Mouse (Mus musculus) retina, postnatal 7 days (tissue): ENCODE measurements around the gene Mrgpra2b.
"Not testable (repeated sequence)": the region's sequence is repeated elsewhere in the genome, so short reads cannot be mapped to it uniquely, and the experiment has no call there.

ENCODE experiments used
- DNase-seq: peaks from one replicate; pipeline ENCODE4 v3.0.0-alpha.2; 2012; ENCODE audit warnings: low read depth, low spot score

Gene Mrgpra2b

DNA sequence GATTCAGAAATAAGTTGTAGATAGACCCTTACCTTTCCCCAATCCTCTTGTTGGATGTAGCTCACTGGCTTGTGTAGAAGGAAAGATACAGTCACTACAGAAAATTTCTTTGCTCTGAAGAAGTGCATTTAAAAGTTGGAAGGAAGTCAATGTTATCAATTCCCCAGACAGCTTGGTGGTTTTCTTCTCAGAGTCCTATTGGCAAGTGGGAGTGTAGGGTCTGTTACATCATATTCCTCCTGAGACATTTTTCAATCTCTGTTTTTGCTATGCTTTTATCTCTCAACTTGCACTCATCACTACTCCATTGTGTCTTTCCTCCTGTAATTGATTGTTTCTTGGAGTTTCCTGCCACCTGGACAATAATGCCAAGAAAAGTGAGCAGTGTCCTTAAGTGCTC is at the start of gene Mrgpra2b:
TSS of gene Mrgpra2b (minus strand) at position 101 of the 400 bp plus-strand sequence.
- no peak for DNase-seq

DNA sequence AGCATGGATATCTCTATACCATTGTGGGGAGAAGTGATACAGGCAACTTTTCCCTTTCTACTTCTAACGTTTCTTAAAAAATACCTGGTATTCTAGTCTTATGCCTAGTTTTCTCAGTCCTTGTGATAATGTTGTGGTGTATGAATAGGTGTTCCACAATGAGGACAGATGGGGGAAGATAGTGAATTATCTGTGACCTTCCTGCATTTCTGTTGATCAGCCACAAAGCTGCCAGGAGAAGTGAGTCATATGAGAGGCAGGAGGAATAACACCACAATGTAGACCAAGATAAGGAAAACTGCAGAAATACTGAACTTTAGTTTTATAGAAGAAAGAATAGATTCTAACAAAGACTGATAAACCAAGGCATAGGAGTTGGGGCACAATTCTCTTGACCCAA is 12.3 kb downstream of the Mrgpra2b start:
- no peak for DNase-seq

- DNase-seq, result no peak
Measured at GRCm38 (mm10) chr7:47515050-47515449, 13.6 kb downstream of the Mrgpra2b start.

DNA sequence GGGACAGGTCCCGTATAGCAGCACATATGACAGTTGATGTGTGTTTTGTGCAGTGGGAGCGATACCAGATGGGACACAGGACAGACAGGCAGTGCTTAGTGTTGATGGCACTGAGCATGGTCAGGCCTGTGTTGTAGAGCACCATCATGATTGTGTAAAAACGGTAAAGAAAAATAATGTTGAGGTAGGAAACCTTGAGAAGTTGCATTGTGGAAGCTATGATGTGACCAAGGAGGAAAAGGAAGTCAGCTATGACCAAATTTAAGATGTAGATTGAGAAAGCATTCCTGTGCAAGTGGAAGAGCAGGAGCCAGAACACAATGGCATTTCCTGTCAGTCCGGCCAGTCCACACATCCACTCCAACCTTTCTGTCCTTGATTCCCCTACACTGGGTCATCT is 25.7 kb downstream of the Mrgpra2b start:
- DNase-seq, result no peak

DNA sequence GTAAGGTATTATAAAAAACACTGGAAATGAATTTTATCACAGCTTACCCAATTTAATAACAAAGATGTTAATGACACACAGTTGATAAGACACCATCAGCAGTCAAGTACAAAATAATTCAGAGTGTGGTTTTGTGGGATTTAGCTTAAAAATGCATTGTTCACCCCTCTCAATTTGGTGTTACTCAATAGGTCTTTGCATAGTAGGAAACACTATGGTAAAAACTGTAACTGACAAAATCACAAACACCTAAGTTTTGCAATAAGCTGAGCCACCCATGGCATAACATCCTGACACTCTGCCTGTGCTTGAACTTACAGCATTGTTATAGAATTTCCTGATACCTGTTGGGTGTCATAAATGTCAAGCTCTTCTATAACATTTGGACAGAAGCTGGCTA is 37.4 kb downstream of the Mrgpra2b start:
- DNase-seq, result not testable (repeated sequence)

DNA sequence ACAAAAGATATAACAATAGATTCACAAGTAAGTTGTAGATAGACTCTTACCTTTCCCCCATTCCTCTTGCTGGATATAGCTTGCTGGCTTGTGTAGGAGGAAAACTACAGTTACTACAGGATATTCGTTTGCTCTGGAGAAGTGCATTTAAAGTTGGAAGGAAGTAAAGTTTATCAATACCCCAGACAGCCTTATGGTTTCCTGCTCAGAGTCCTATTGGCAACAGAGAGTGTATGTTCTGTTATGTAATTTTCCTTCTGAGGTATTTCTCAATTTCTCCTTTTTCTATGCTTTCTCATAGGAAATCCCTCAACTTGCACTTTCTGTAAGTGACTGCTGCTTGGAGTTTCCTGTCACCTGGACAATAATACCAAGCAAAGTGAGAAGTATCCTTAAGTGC is 39.2 kb downstream of the Mrgpra2b start:
- not testable (repeated sequence) for DNase-seq

DNA sequence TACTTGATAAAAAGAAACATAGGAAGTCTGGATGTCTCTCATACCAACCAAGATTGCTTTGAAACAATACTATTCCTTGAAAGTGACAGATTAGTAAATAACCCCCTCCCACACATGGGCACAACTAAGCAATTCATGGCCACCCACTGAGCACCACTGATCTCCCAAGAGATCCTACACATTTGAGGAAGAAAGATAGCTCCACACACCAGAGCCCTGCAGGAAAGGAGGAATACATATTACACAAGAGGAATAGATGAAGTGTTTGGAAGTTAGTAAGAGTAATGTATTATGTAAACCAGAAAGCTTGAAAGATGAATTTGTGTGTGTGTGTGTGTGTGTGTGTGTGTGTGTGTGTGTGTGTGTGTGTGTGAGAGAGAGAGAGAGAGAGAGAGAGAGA is 45.5 kb downstream of the Mrgpra2b start:
- DNase-seq, result not testable (repeated sequence)

DNA sequence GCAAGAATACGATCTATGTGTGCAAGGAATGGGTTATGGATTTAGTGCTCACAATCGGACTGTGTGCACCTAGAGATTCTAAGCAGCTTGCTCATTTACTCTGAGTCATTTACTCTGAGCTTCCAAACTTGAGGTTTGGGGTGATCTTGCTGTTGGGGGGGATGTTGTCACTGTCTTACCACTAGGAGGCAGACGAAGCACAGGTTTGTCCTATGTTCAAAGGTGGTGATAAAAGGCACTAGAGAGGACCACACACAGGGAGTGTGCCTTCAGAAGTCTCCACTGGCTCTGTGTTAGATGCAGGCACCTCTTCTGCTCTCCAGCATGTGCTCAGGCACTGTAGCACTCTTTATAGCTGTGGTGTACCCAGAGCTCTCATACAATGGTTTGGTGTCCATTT is 54.8 kb downstream of the Mrgpra2b start:
- not testable (repeated sequence) for DNase-seq

- not testable (repeated sequence) for DNase-seq
Measured at GRCm38 (mm10) chr7:47465278-47465981, 63.2 kb downstream of the Mrgpra2b start.

DNA sequence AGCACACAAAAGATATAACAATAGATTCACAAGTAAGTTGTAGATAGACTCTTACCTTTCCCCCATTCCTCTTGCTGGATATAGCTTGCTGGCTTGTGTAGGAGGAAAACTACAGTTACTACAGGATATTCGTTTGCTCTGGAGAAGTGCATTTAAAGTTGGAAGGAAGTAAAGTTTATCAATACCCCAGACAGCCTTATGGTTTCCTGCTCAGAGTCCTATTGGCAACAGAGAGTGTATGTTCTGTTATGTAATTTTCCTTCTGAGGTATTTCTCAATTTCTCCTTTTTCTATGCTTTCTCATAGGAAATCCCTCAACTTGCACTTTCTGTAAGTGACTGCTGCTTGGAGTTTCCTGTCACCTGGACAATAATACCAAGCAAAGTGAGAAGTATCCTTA is 76.6 kb downstream of the Mrgpra2b start, which contains the start of gene Mrgpra2a:
TSS of gene Mrgpra2a (minus strand) at position 125 of the 400 bp plus-strand sequence.
- not testable (repeated sequence) for DNase-seq

GRCm38 (mm10) chr7:47445729-47446128 is 82.9 kb downstream of the Mrgpra2b start:
- not testable (repeated sequence) for DNase-seq

- DNase-seq, result not testable (repeated sequence)
Measured at GRCm38 (mm10) chr7:47436463-47436862, 92.2 kb downstream of the Mrgpra2b start.

DNA sequence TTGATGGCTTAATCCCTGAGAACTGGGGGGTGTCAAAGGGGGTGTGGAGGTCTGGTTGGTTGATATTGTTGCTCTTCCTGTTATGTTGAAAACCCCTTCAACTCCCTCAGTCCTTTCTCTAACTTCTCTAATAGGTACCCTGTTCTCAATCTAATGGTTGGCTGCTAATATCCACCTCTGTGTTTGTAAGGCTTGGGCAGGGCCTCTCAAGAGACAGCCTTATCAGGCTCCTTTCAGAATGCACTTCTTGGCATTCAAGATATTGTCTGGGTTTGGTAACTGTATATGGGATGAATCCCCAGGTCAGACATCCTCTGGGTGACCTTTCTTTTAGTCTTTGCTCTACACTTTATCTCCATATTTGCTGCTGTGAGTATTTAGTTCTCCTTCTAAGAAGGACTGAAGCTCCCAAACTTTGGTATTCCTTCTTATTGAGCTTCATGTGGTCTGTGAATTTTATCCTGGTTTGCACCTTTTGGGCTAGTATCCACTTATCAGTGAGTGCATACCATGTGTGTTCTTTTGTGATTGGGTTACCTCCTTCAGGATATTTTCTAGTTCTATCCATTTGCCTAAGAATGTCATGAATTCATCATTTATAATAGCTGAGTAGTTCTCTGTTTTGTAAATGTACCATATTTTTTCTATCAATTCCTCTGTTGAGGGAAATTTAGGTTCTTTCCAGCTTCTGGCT is 100.7 kb downstream of the Mrgpra2b start:
- not testable (repeated sequence) for DNase-seq
